Mouse (Mus musculus) heart, embryonic 15.5 days (tissue): ENCODE measurements around the gene Vwa7. TPM values are rescaled to one million over a fixed set of nuclear protein-coding genes. Genes with fewer than 3 reads are reported as not detected.

Experiments used
- ATAC-seq: fragments of 200-750 bp; cut with Nextera tagmentation; replicated peaks from 2 replicates; pipeline ENCODE4 v1.8.0; 2017; ENCODE audit warnings: low read depth, moderate TSS enrichment; ENCODE audit not compliant: insufficient number of reproducible peaks, insufficient read depth, low FRiP score
- H3K27ac ChIP-seq: fragments of 300-500 bp; sonication (generic); 2 replicates; pipeline ENCODE4 v1.5.1; 2015; ENCODE audit warnings: mild to moderate bottlenecking, inconsistent platforms
- H3K27me3 ChIP-seq: fragments of 300-500 bp; sonication (generic); 2 replicates; pipeline ENCODE4 v1.6.1; 2015; ENCODE audit warnings: inconsistent platforms
- H3K36me3 ChIP-seq: fragments of 300-500 bp; sonication (generic); 2 replicates; pipeline ENCODE4 v1.6.1; 2015; ENCODE audit warnings: mild to moderate bottlenecking, inconsistent platforms
- H3K4me1 ChIP-seq: fragments of 300-500 bp; sonication (generic); replicated peaks from 2 replicates; pipeline ENCODE4 v1.6.1; 2015; ENCODE audit warnings: inconsistent platforms
- H3K4me2 ChIP-seq: fragments of 300-500 bp; sonication (generic); 2 replicates; pipeline ENCODE4 v1.6.1; 2015; ENCODE audit warnings: inconsistent platforms, mild to moderate bottlenecking, moderate library complexity
- H3K4me3 ChIP-seq: fragments of 300-500 bp; sonication (generic); 2 replicates; pipeline ENCODE4 v1.5.1; 2015; ENCODE audit warnings: mild to moderate bottlenecking, inconsistent platforms
- H3K9ac ChIP-seq: fragments of 300-500 bp; sonication (generic); 2 replicates; pipeline ENCODE4 v1.6.1; 2015; ENCODE audit warnings: mild to moderate bottlenecking, inconsistent platforms
- H3K9me3 ChIP-seq: fragments of 300-500 bp; sonication (generic); replicated peaks from 2 replicates; pipeline ENCODE4 v1.6.1; 2016; ENCODE audit warnings: inconsistent platforms
- WGBS: fragments of 180-500 bp; shearing (Covaris S2); methylation state at CpG from one replicate; pipeline ENCODE4 v1.1.7; 2015; ENCODE audit warnings: mixed read lengths; 5-methylcytosine and 5-hydroxymethylcytosine counted together
- polyA plus RNA-seq: library from polyadenylated mRNA; unstranded; fragments of >200 nt; fragmentation: Nextera tagmentation; extraction: Ambion mirVana; gene quantifications from 2 replicates; pipeline ENCODE4 v1.2.1, GENCODE M21; 2015

The Vwa7 gene
- polyA plus RNA-seq, 1 experiment from 2014 or later: 0.31 TPM

- Histone ChIP-seq H3K4me3 (no peak overlapping the region), H3K9ac (no peak overlapping the region), H3K9me3 (no peaks in the 10 kb centered on the region), H3K36me3 (no peaks in the 10 kb centered on the region), H3K4me2 (no peak overlapping the region), H3K27ac (no peak overlapping the region), H3K27me3 (no peaks in the 10 kb centered on the region), H3K4me1 (peaks cover under 1% of the 10 kb centered on the region; the same call in 1 of the 2 replicates)
- no peak for ATAC-seq
- 65% methylated on average over 6 of the region's 6 CpGs for WGBS
Observed at GRCm38 (mm10) chr17:35034896-35035295, 18.5 kb downstream of the Vwa7 start.

GRCm38 (mm10) chr17:35039121-35039873 lies 22.9 kb downstream of the Vwa7 start:
- Histone ChIP-seq H3K4me1 (no peaks in the 10 kb centered on the region; the same call in 1 of the 2 replicates), H3K9me3 (no peaks in the 10 kb centered on the region), H3K4me2 (no peak overlapping the region), H3K36me3 (no peaks in the 10 kb centered on the region), H3K27me3 (no peaks in the 10 kb centered on the region), H3K27ac (no peak overlapping the region), H3K9ac (no peak overlapping the region), H3K4me3 (no peak overlapping the region)
- ATAC-seq: no peak
- WGBS: 81% methylated on average over 11 of the region's 11 CpGs

GRCm38 (mm10) chr17:35043794-35044193 lies 27.4 kb downstream of the Vwa7 start:
- H3K36me3 ChIP-seq: no peaks in the 10 kb centered on the region
- H3K9me3 ChIP-seq: no peaks in the 10 kb centered on the region
- peaks cover 36% of the 10 kb centered on the region for H3K4me1 ChIP-seq
- ATAC-seq: no peak
- peak overlapping the region; percentile 95 for H3K27ac ChIP-seq
- H3K27me3 ChIP-seq: no peaks in the 10 kb centered on the region
- H3K9ac ChIP-seq: no peak overlapping the region
- no peak overlapping the region for H3K4me3 ChIP-seq
- H3K4me2 ChIP-seq: no peak overlapping the region
- 75% methylated on average over 4 of the region's 4 CpGs for WGBS

GRCm38 (mm10) chr17:35044904-35045806 lies 28.8 kb downstream of the Vwa7 start:
- peak overlapping the region; percentile 88; the same call in 1 of the 2 replicates for H3K9ac ChIP-seq
- H3K4me2 ChIP-seq: peak overlapping the region; percentile 99
- H3K36me3 ChIP-seq: no peaks in the 10 kb centered on the region
- no peaks in the 10 kb centered on the region for H3K27me3 ChIP-seq
- H3K27ac ChIP-seq: peak overlapping the region; percentile 95
- peak overlapping the region; percentile 72 for H3K4me3 ChIP-seq
- ATAC-seq: no peak
- WGBS: 52% methylated on average over 7 of the region's 7 CpGs
- H3K9me3 ChIP-seq: no peaks in the 10 kb centered on the region
- H3K4me1 ChIP-seq: peaks cover 45% of the 10 kb centered on the region

- Histone ChIP-seq H3K4me3 (peak overlapping the region; percentile 72), H3K4me1 (peaks cover 45% of the 10 kb centered on the region), H3K4me2 (peak overlapping the region; percentile 99), H3K9me3 (no peaks in the 10 kb centered on the region), H3K9ac (peak overlapping the region; percentile 88), H3K27ac (peak overlapping the region; percentile 95), H3K36me3 (no peaks in the 10 kb centered on the region), H3K27me3 (no peaks in the 10 kb centered on the region)
- no peak for ATAC-seq
- 3% methylated on average over 48 of the region's 48 CpGs for WGBS
Observed at GRCm38 (mm10) chr17:35045807-35046680, 29.7 kb downstream of the Vwa7 start.

- H3K36me3 ChIP-seq: no peaks in the 10 kb centered on the region
- 2% methylated on average over 33 of the region's 33 CpGs for WGBS
- peak within 1 kb of the TSS; percentile 88 for H3K9ac ChIP-seq
- H3K4me1 ChIP-seq: peaks cover 49% of the 10 kb centered on the region
- H3K4me3 ChIP-seq: peak within 1 kb of the TSS; percentile 72
- peak; percentile 94 for ATAC-seq
- peak within 1 kb of the TSS; percentile 99 for H3K4me2 ChIP-seq
- H3K27me3 ChIP-seq: no peaks in the 10 kb centered on the region
- H3K27ac ChIP-seq: peak within 1 kb of the TSS; percentile 98
- no peaks in the 10 kb centered on the region for H3K9me3 ChIP-seq
Observed at GRCm38 (mm10) chr17:35046681-35047455, 30.5 kb downstream of the Vwa7 start, which contains the start of gene Msh5. Msh5 (minus strand) TSS chr17:35046745.

GRCm38 (mm10) chr17:35047688-35048087 lies 31.3 kb downstream of the Vwa7 start:
- peak overlapping the region; percentile 76 for H3K4me2 ChIP-seq
- no peaks in the 10 kb centered on the region for H3K27me3 ChIP-seq
- peak overlapping the region; percentile 98 for H3K27ac ChIP-seq
- H3K36me3 ChIP-seq: peaks cover 5% of the 10 kb centered on the region; the same call in 1 of the 2 replicates
- H3K9ac ChIP-seq: peak overlapping the region; percentile 27; the same call in 1 of the 2 replicates
- H3K4me1 ChIP-seq: peaks cover 57% of the 10 kb centered on the region
- no peaks in the 10 kb centered on the region for H3K9me3 ChIP-seq
- WGBS: 37% methylated on average over 1 of the region's 1 CpGs
- ATAC-seq: no peak
- 0 out of 2 replicates have a peak overlapping the region, but pooled peaks have one; percentile 4 for H3K4me3 ChIP-seq

- no peaks in the 10 kb centered on the region for H3K9me3 ChIP-seq
- no peaks in the 10 kb centered on the region for H3K27me3 ChIP-seq
- H3K9ac ChIP-seq: peak overlapping the region; percentile 27; the same call in 1 of the 2 replicates
- H3K4me2 ChIP-seq: peak overlapping the region; percentile 76
- H3K4me3 ChIP-seq: 0 out of 2 replicates have a peak overlapping the region, but pooled peaks have one; percentile 4
- H3K36me3 ChIP-seq: peaks cover 12% of the 10 kb centered on the region; the same call in 1 of the 2 replicates
- ATAC-seq: no peak
- H3K4me1 ChIP-seq: peaks cover 60% of the 10 kb centered on the region
- 21% methylated on average over 11 of the region's 11 CpGs for WGBS
- H3K27ac ChIP-seq: peak overlapping the region; percentile 98
Observed at GRCm38 (mm10) chr17:35048149-35048931, 32.0 kb downstream of the Vwa7 start.

- no peak for ATAC-seq
- peaks cover 64% of the 10 kb centered on the region for H3K4me1 ChIP-seq
- no peaks in the 10 kb centered on the region for H3K27me3 ChIP-seq
- H3K9ac ChIP-seq: no peak overlapping the region
- peaks cover 18% of the 10 kb centered on the region for H3K36me3 ChIP-seq
- H3K4me2 ChIP-seq: peak overlapping the region; percentile 76
- peak overlapping the region; percentile 73 for H3K4me3 ChIP-seq
- H3K9me3 ChIP-seq: no peaks in the 10 kb centered on the region
- H3K27ac ChIP-seq: peak overlapping the region; percentile 98
- 62% methylated on average over 5 of the region's 5 CpGs for WGBS
Observed at GRCm38 (mm10) chr17:35048932-35049440, 32.6 kb downstream of the Vwa7 start.
